Mouse (Mus musculus) kidney, adult 11 months (tissue): Measurements from ENCODE around the gene Sdhc.
"Not testable (repeated sequence)": the region's sequence is repeated elsewhere in the genome, so short reads cannot be mapped to it uniquely, and the experiment has no call there.

ENCODE experiments used
- DNase-seq: peaks from one replicate; pipeline ENCODE4 v3.0.0; 2022

The Sdhc gene

GRCm38 (mm10) chr1:171078419-171078818 lies 72.0 kb downstream of the Sdhc start:
- DNase-seq, result not testable (repeated sequence)

GRCm38 (mm10) chr1:171077955-171078354 lies 72.4 kb downstream of the Sdhc start:
- DNase-seq, result peak; percentile 63

- not testable (repeated sequence) for DNase-seq
Observed at GRCm38 (mm10) chr1:171077192-171077591, 73.2 kb downstream of the Sdhc start.
